Mouse (Mus musculus): ENCODE data around the gene Slc1a7.

GRCm38 (mm10) chr4:107931453-107931852 lies 36.7 kb upstream of the Slc1a7 start:
- no peak for TF ChIP-seq CTCF (IDR thresholded peaks at IDR 0.05; ENCODE audit: extremely low read depth, insufficient read depth, insufficient read length, insufficient replicate concordance)
- no peak for TF ChIP-seq POLR2A (IDR thresholded peaks at IDR 0.05; ENCODE audit: low read depth, low read length)

All from spleen, adult 2 months (tissue).